Mouse (Mus musculus) ES-CJ7 (cell line): Measurements from ENCODE around the gene Tbxa2r.

ENCODE experiments used
- DNase-seq: peaks from one replicate; pipeline ENCODE4 v3.0.0; 2011; ENCODE audit warnings: low read depth, low spot score

Gene Tbxa2r

GRCm38 (mm10) chr10:81320550-81321347, 7.8 kb upstream of the Tbxa2r start, which contains the start of gene Cactin:
TSS of gene Cactin (plus strand) at chr10:81321103.
- peak; percentile 100 for DNase-seq

- no peak for DNase-seq
These were observed 7.1 kb upstream of the Tbxa2r start for GRCm38 (mm10) chr10:81321436-81321835.

GRCm38 (mm10) chr10:81322444-81322843, 6.1 kb upstream of the Tbxa2r start:
- no peak for DNase-seq

GRCm38 (mm10) chr10:81323141-81323775, 5.3 kb upstream of the Tbxa2r start:
- DNase-seq = no peak

- DNase-seq = no peak
These were observed 4.6 kb upstream of the Tbxa2r start for GRCm38 (mm10) chr10:81323791-81324530.

GRCm38 (mm10) chr10:81325176-81325575, 3.4 kb upstream of the Tbxa2r start:
- no peak for DNase-seq

GRCm38 (mm10) chr10:81325781-81326180, 2.8 kb upstream of the Tbxa2r start:
- DNase-seq = no peak

GRCm38 (mm10) chr10:81326858-81327257, 1.7 kb upstream of the Tbxa2r start:
- no peak for DNase-seq

GRCm38 (mm10) chr10:81327959-81328358, 572 bp upstream of the Tbxa2r start:
- no peak for DNase-seq

GRCm38 (mm10) chr10:81329194-81329975, 854 bp downstream of the Tbxa2r start:
- DNase-seq = no peak

- no peak for DNase-seq
These were observed 1.5 kb downstream of the Tbxa2r start for GRCm38 (mm10) chr10:81330007-81330406.

- no peak for DNase-seq
These were observed 3.7 kb downstream of the Tbxa2r start for GRCm38 (mm10) chr10:81332277-81332676.

- DNase-seq = no peak
These were observed 5.8 kb downstream of the Tbxa2r start for GRCm38 (mm10) chr10:81334324-81334723.

GRCm38 (mm10) chr10:81335393-81336340, 7.1 kb downstream of the Tbxa2r start:
- no peak for DNase-seq

GRCm38 (mm10) chr10:81336558-81336957, 8.0 kb downstream of the Tbxa2r start:
- no peak for DNase-seq

- peak; percentile 97 for DNase-seq
These were observed 12.2 kb downstream of the Tbxa2r start for GRCm38 (mm10) chr10:81340551-81341332.

GRCm38 (mm10) chr10:81341333-81341949, 12.9 kb downstream of the Tbxa2r start:
- DNase-seq = peak; percentile 69

GRCm38 (mm10) chr10:81342686-81343505, 14.4 kb downstream of the Tbxa2r start, which contains the start of gene Gipc3:
TSS of gene Gipc3 (minus strand) at chr10:81343266.
- DNase-seq = no peak
